28 mouse cellular contexts compared by ENCODE assay signal in genomic region chr2:131672223-131672622, GRCm38 (mm10).
DNase-seq lines count a peak whose midpoint lies in the region; ATAC-seq lines count a peak whose summit lies in the region.
"Had no signal": no experiment of that assay in that cellular context is flagged by ENCODE, and none has a peak within 500 bp of the region (broad histone marks: within the 10 kb centered on the region; RNA-seq: fewer than 3 reads in every experiment).

No protein-coding gene starts in this region.

- peaks cover 8% of the 10 kb centered on the region for H3K4me1 ChIP-seq in embryonic facial prominence, embryonic 15.5 days
- H3K4me1 ChIP-seq: embryonic facial prominence, embryonic 12.5 days; heart, embryonic 10.5 days; heart, embryonic 15.5 days; limb, embryonic 15.5 days; midbrain, embryonic 13.5 days had no signal

- H3K27me3 ChIP-seq in embryonic facial prominence, embryonic 15.5 days = no peaks in the 10 kb centered on the region
- H3K27me3 ChIP-seq: embryonic facial prominence, embryonic 12.5 days; heart, embryonic 15.5 days; limb, embryonic 15.5 days; midbrain, embryonic 13.5 days had no signal

- H3K9ac ChIP-seq in embryonic facial prominence, embryonic 15.5 days = no peak overlapping the region
- H3K9ac ChIP-seq: embryonic facial prominence, embryonic 12.5 days; heart, embryonic 15.5 days; limb, embryonic 15.5 days; liver, embryonic 14.5 days; midbrain, embryonic 13.5 days had no signal

- WGBS in embryonic facial prominence, embryonic 15.5 days = 14% methylated on average over 1 of the region's 1 CpGs

- H3K9me3 ChIP-seq in embryonic facial prominence, embryonic 15.5 days (replicated peaks) = no peaks in the 10 kb centered on the region
- H3K9me3 ChIP-seq: embryonic facial prominence, embryonic 12.5 days; heart, embryonic 10.5 days; heart, embryonic 15.5 days; limb, embryonic 10.5 days; limb, embryonic 15.5 days; midbrain, embryonic 13.5 days had no signal

- peak; percentile 56; the same call in 1 of the 2 replicates for ATAC-seq in frontal cortex, adult (ENCODE audit: low TSS enrichment)
- no peak for ATAC-seq in embryonic facial prominence, embryonic 15.5 days (ENCODE audit: insufficient number of reproducible peaks, low FRiP score, low TSS enrichment, low read depth)
- ATAC-seq: forebrain, embryonic 14.5 days; hindbrain, embryonic 16.5 days; midbrain, embryonic 13.5 days had no signal

- H3K4me2 ChIP-seq in embryonic facial prominence, embryonic 15.5 days (replicated peaks) = no peak overlapping the region
- H3K4me2 ChIP-seq: embryonic facial prominence, embryonic 12.5 days; heart, embryonic 15.5 days; limb, embryonic 15.5 days; midbrain, embryonic 13.5 days had no signal

- no peak for DNase-seq in frontal cortex, postnatal 25 days (ENCODE audit: low spot score in 2 of 2)
- DNase-seq in left cerebral cortex, postnatal 14 days (ENCODE audit: low spot score in 2 of 2) = peak; percentile 34 to 43
- no peak for DNase-seq in left cerebral cortex, adult 11 months (ENCODE audit: low spot score)
- DNase-seq in heart, adult 18-20 months = no peak
- no peak for DNase-seq in cerebellum, postnatal 10 days
- DNase-seq: adrenal gland, adult 2 months; cerebellum, adult 8-10 months; cerebellum, postnatal 36 days; gastrocnemius, postnatal 14 days; kidney, adult 18-20 months; kidney, postnatal 36 days; lung, adult 2 months; lung, postnatal 10 days; right cerebral cortex, postnatal 14 days; thymus, adult 18-20 months; thymus, postnatal 25 days had no signal

- H3K4me3 ChIP-seq in embryonic facial prominence, embryonic 15.5 days (replicated peaks) = no peak overlapping the region
- H3K4me3 ChIP-seq: embryonic facial prominence, embryonic 12.5 days; heart, embryonic 10.5 days; heart, embryonic 15.5 days; limb, embryonic 10.5 days; limb, embryonic 15.5 days; midbrain, embryonic 13.5 days had no signal

- intact Hi-C loops in left cerebral cortex, postnatal 14 days (cut with DNase I) = loop anchor here (5.0 kb wide), 1 partner anchor 75 kb away; no protein-coding TSS in a partner anchor

- H3K36me3 ChIP-seq in embryonic facial prominence, embryonic 15.5 days = no peaks in the 10 kb centered on the region
- H3K36me3 ChIP-seq: embryonic facial prominence, embryonic 12.5 days; heart, embryonic 10.5 days; heart, embryonic 15.5 days; limb, embryonic 10.5 days; limb, embryonic 15.5 days; midbrain, embryonic 13.5 days had no signal

- H3K27ac ChIP-seq in embryonic facial prominence, embryonic 15.5 days (replicated peaks) = peak overlapping the region; percentile 61
- H3K27ac ChIP-seq: embryonic facial prominence, embryonic 12.5 days; heart, embryonic 10.5 days; heart, embryonic 15.5 days; limb, embryonic 10.5 days; limb, embryonic 15.5 days; liver, embryonic 14.5 days; macrophage; midbrain, embryonic 13.5 days had no signal

Comparison
In these comparisons a context has a peak if more than half of its experiments do, and no peak if none do; other contexts are left out.
1. DNase-seq: peak in left cerebral cortex, postnatal 14 days (2 of 2); none in frontal cortex, postnatal 25 days (0 of 2), left cerebral cortex, adult 11 months (single experiment), heart, adult 18-20 months (0 of 2) and cerebellum, postnatal 10 days (0 of 2).